Mouse (Mus musculus) MEL (cell line): Measurements from ENCODE around the gene Uri1.
A peak's percentile ranks its signal among the peaks of the same experiment; 100 is the strongest.

Source experiments
- CTCF ChIP-seq, 3 experiments: IDR thresholded peaks in 2 of 3; conservative IDR thresholded peaks in 1 of 3; 2 replicates each; pipeline ENCODE4 v1.5.1; 2011 to 2012; ENCODE audit warnings: low read length in 3 of 3, low read depth in 2 of 3, mild to moderate bottlenecking in 2 of 3, improper control_type of control experiment in 1 of 3, inconsistent platforms in 1 of 3, mixed read lengths in 1 of 3, moderate library complexity in 1 of 3; ENCODE audit not compliant: control insufficient read depth in 1 of 3, insufficient read depth in 1 of 3, poor library complexity in 1 of 3, severe bottlenecking in 1 of 3
- E2F4 ChIP-seq: IDR thresholded peaks from 2 replicates; pipeline ENCODE4 v1.6.1; 2011; ENCODE audit warnings: low read depth, low read length, improper control_type of control experiment, borderline replicate concordance
- EP300 ChIP-seq, 2 experiments: IDR thresholded peaks; 2 replicates each; pipeline ENCODE4 v1.6.1; 2011; ENCODE audit warnings: improper control_type of control experiment in 2 of 2, low read length in 2 of 2, low read depth in 1 of 2, mild to moderate bottlenecking in 1 of 2
- MXI1 ChIP-seq: IDR thresholded peaks from 2 replicates; pipeline ENCODE4 v1.6.1; 2011; ENCODE audit warnings: mild to moderate bottlenecking, low read depth, low read length, improper control_type of control experiment
- POLR2AphosphoS2 ChIP-seq: IDR thresholded peaks from 2 replicates; pipeline ENCODE4 v1.6.1; 2011; ENCODE audit warnings: low read length, improper control_type of control experiment
- USF2 ChIP-seq, 2 experiments: IDR thresholded peaks; 2 replicates each; pipeline ENCODE4 v1.6.1; 2011 to 2012; ENCODE audit warnings: improper control_type of control experiment in 2 of 2, low read length in 2 of 2, borderline replicate concordance in 1 of 2, inconsistent platforms in 1 of 2, low read depth in 1 of 2, mild to moderate bottlenecking in 1 of 2; ENCODE audit not compliant: insufficient read depth in 1 of 2
- ZC3H11A ChIP-seq: IDR thresholded peaks from 2 replicates; pipeline ENCODE4 v1.6.1; 2012; ENCODE audit warnings: low read depth, mild to moderate bottlenecking, inconsistent platforms, low read length, improper control_type of control experiment

GRCm38 (mm10) chr7:38019369-38019749, 4.0 kb downstream of the Uri1 start:
- TF ChIP-seq CTCF (IDR thresholded peaks at IDR 0.05 in 2 of 3, conservative IDR thresholded peaks at IDR 0.05 in 1 of 3; ENCODE audit: control insufficient read depth in 1 of 3, insufficient read depth in 1 of 3, low read depth in 2 of 3, low read length in 3 of 3, poor library complexity in 1 of 3, severe bottlenecking in 1 of 3) (no peak), EP300 (IDR thresholded peaks at IDR 0.05; ENCODE audit: low read depth in 1 of 2, low read length in 2 of 2) (no peak), POLR2AphosphoS2 (0 out of 2 replicates have a peak, but pooled peaks have one; percentile 23), USF2 (IDR thresholded peaks at IDR 0.05; ENCODE audit: borderline replicate concordance in 1 of 2, insufficient read depth in 1 of 2, low read depth in 1 of 2, low read length in 2 of 2) (no peak), E2F4 (no peak), ZC3H11A (no peak), MXI1 (no peak)
